ENCODE assay signal across 13 mouse cellular contexts in the genomic region with DNA sequence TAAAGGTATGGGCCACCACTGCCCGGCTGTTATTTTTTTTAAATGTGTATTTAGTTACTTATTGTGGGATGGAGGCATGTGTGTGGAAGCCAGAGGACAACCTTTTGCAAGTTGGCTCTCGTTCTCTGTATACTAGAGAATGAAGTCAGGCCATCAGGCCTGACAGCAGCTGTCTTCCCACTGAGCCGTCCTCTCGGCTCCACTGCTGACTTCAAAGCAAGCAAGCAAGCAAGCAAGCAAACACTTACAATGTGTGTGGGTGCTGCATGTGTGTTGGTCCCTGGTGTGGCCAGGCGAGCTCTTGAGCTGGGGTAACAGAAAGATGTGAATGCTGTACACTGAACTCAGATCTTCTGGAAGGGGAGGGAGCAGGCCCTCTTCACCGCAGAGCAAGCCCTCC. TPM values are rescaled to one million over a fixed set of nuclear protein-coding genes. Genes with fewer than 3 reads are reported as not detected.
DNase-seq lines count a peak whose midpoint lies in the region; ATAC-seq lines count a peak whose summit lies in the region.
"Had no signal": no experiment of that assay in that cellular context is flagged by ENCODE, and none has a peak within 500 bp of the region (broad histone marks: within the 10 kb centered on the region; RNA-seq: fewer than 3 reads in every experiment).

No protein-coding gene starts in this region.

- no peak overlapping the region for H3K9ac ChIP-seq in heart, embryonic 12.5 days
- no peak overlapping the region for H3K9ac ChIP-seq in embryonic facial prominence, embryonic 15.5 days
- H3K9ac ChIP-seq: hindbrain, embryonic 14.5 days; limb, embryonic 15.5 days; lung, embryonic 14.5 days; midbrain, embryonic 12.5 days had no signal

- H3K27ac ChIP-seq in heart, embryonic 12.5 days (ENCODE audit: poor library complexity, severe bottlenecking) = peak overlapping the region; percentile 63
- H3K27ac ChIP-seq in brown adipose tissue, adult 24 weeks (replicated peaks; ENCODE audit: low read depth, low read length) = peak overlapping the region; percentile 42
- 0 out of 2 replicates have a peak overlapping the region, but pooled peaks have one; percentile 28 for H3K27ac ChIP-seq in embryonic facial prominence, embryonic 15.5 days (replicated peaks)
- H3K27ac ChIP-seq: hindbrain, embryonic 14.5 days; limb, embryonic 15.5 days; midbrain, embryonic 12.5 days had no signal

- ATAC-seq in heart, embryonic 12.5 days (ENCODE audit: insufficient number of reproducible peaks, low FRiP score) = no peak
- ATAC-seq in embryonic facial prominence, embryonic 15.5 days (ENCODE audit: insufficient number of reproducible peaks, low FRiP score, low TSS enrichment, low read depth) = no peak

- H3K9me3 ChIP-seq in heart, embryonic 12.5 days (replicated peaks) = no peaks in the 10 kb centered on the region
- no peaks in the 10 kb centered on the region for H3K9me3 ChIP-seq in embryonic facial prominence, embryonic 15.5 days (replicated peaks)
- H3K9me3 ChIP-seq: limb, embryonic 15.5 days had no signal

- peaks cover 13% of the 10 kb centered on the region for H3K36me3 ChIP-seq in heart, embryonic 12.5 days
- H3K36me3 ChIP-seq in embryonic facial prominence, embryonic 15.5 days = peaks cover 21% of the 10 kb centered on the region

- no peak overlapping the region for H3K4me3 ChIP-seq in heart, embryonic 12.5 days
- H3K4me3 ChIP-seq in brown adipose tissue, adult 24 weeks (ENCODE audit: insufficient read depth, low read depth, low read length) = no peak overlapping the region
- H3K4me3 ChIP-seq in embryonic facial prominence, embryonic 15.5 days (replicated peaks) = no peak overlapping the region
- H3K4me3 ChIP-seq: erythroblast, embryonic 14.5 days; limb, embryonic 15.5 days; midbrain, embryonic 12.5 days had no signal

- no peak for DNase-seq in heart, adult 11 months
- DNase-seq in layer of hippocampus, adult 9-11 months = peak; percentile 42
- no peak for DNase-seq in layer of hippocampus, postnatal 10 days (ENCODE audit: low spot score in 2 of 2)
- no peak for DNase-seq in adrenal gland, postnatal 4 days (ENCODE audit: low spot score in 2 of 2)
- DNase-seq: kidney, adult 18-20 months; lung, embryonic 14.5 days had no signal

- WGBS in heart, embryonic 12.5 days = 78% methylated on average over 6 of the region's 6 CpGs
- WGBS in embryonic facial prominence, embryonic 15.5 days = 58% methylated on average over 6 of the region's 6 CpGs

- H3K4me2 ChIP-seq in heart, embryonic 12.5 days = no peak overlapping the region
- H3K4me2 ChIP-seq in embryonic facial prominence, embryonic 15.5 days (replicated peaks) = no peak overlapping the region
- H3K4me2 ChIP-seq: hindbrain, embryonic 14.5 days; limb, embryonic 15.5 days; lung, embryonic 14.5 days; midbrain, embryonic 12.5 days had no signal

- no peaks in the 10 kb centered on the region for H3K27me3 ChIP-seq in heart, embryonic 12.5 days (replicated peaks)
- no peaks in the 10 kb centered on the region for H3K27me3 ChIP-seq in embryonic facial prominence, embryonic 15.5 days
- H3K27me3 ChIP-seq: limb, embryonic 15.5 days; midbrain, embryonic 12.5 days had no signal

- peaks cover 40% of the 10 kb centered on the region for H3K4me1 ChIP-seq in heart, embryonic 12.5 days (replicated peaks)
- peaks cover 30% of the 10 kb centered on the region for H3K4me1 ChIP-seq in brown adipose tissue, adult 24 weeks (ENCODE audit: control insufficient read depth, insufficient read depth, insufficient read length, low read length)
- no peaks in the 10 kb centered on the region; the same call in 1 of the 2 replicates for H3K4me1 ChIP-seq in embryonic facial prominence, embryonic 15.5 days

RNA-seq across cellular contexts. Expression of gene Cds2, which starts 27.9 kb away (rescaled TPM):
- polyA plus RNA-seq in heart, embryonic 12.5 days (2016; fragmentation: Nextera tagmentation; extraction: Ambion mirVana) = 18.9 and 21.0 TPM in 2 replicates
- total RNA-seq in layer of hippocampus, postnatal 10 days (2021) = 100 to 1,000 TPM; 165 to 168 TPM
- 27.4 and 37.3 TPM in 2 replicates for polyA plus RNA-seq in brown adipose tissue, adult 24 weeks (2012; ENCODE audit: insufficient read depth, insufficient read length, missing spikeins)
- 16.9 and 19.3 TPM in 2 replicates for polyA plus RNA-seq in embryonic facial prominence, embryonic 15.5 days (2015; fragmentation: Nextera tagmentation; extraction: Ambion mirVana)
- total RNA-seq in adrenal gland, postnatal 4 days (2021) = 10 to 100 TPM; 63.3 to 77.3 TPM

RNA-seq across cellular contexts. Expression of gene Pcna, which starts 37.7 kb away (rescaled TPM):
- polyA plus RNA-seq in heart, embryonic 12.5 days (2016; fragmentation: Nextera tagmentation; extraction: Ambion mirVana) = 172 and 177 TPM in 2 replicates
- 10 to 100 TPM; 55.0 to 59.2 TPM for total RNA-seq in layer of hippocampus, postnatal 10 days (2021)
- polyA plus RNA-seq in brown adipose tissue, adult 24 weeks (2012; ENCODE audit: insufficient read depth, insufficient read length, missing spikeins) = 46.7 and 56.1 TPM in 2 replicates
- polyA plus RNA-seq in embryonic facial prominence, embryonic 15.5 days (2015; fragmentation: Nextera tagmentation; extraction: Ambion mirVana) = 197 and 209 TPM in 2 replicates
- total RNA-seq in adrenal gland, postnatal 4 days (2021) = 100 to 1,000 TPM; 141 to 161 TPM

RNA-seq across cellular contexts. Expression of gene Tmem230, which starts 43.2 kb away (rescaled TPM):
- polyA plus RNA-seq in heart, embryonic 12.5 days (2016; fragmentation: Nextera tagmentation; extraction: Ambion mirVana) = 40.3 and 40.7 TPM in 2 replicates
- total RNA-seq in layer of hippocampus, postnatal 10 days (2021) = 10 to 100 TPM; 24.1 to 26.0 TPM
- 24.9 and 31.3 TPM in 2 replicates for polyA plus RNA-seq in brown adipose tissue, adult 24 weeks (2012; ENCODE audit: insufficient read depth, insufficient read length, missing spikeins)
- 52.8 and 53.8 TPM in 2 replicates for polyA plus RNA-seq in embryonic facial prominence, embryonic 15.5 days (2015; fragmentation: Nextera tagmentation; extraction: Ambion mirVana)
- 10 to 100 TPM; 37.5 to 39.1 TPM for total RNA-seq in adrenal gland, postnatal 4 days (2021)
